Mouse (Mus musculus) c-Kit-positive CD71-negative TER-119-negative erythroid progenitor cells, embryonic 14.5 days (primary cell): Measurements from ENCODE around the gene Blvra.

Experiments used
- DNase-seq: peaks from one replicate; pipeline ENCODE4 v3.0.0-alpha.2; 2013; ENCODE audit warnings: low read depth

Gene Blvra

DNA sequence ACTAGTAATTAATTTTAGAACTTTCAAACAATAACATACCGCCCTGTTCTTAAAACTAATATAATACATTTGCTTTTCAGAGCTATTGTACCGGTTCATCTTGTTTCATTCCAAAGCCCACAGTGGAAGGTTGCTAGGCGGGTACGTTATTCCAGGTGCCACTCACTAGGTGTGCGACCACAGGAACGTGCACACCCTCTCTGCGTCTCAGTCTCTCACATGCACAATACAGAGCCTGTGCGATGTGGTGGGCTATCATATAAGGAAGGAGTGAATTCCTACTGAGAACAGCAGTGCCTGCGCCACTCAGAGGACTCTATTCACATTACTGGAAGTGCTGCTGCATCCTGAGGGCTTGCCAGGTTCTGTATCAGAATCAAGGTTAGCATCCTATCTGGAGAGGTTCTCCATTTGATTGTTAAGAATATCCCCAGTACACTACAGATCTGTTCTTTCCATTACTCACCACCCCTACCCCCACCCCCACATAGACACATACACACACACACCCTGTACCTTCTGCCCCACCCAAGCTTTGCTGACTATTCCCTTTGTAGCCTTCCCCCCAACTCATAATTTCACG lies 67.5 kb downstream of the Blvra start:
- DNase-seq: no peak

DNA sequence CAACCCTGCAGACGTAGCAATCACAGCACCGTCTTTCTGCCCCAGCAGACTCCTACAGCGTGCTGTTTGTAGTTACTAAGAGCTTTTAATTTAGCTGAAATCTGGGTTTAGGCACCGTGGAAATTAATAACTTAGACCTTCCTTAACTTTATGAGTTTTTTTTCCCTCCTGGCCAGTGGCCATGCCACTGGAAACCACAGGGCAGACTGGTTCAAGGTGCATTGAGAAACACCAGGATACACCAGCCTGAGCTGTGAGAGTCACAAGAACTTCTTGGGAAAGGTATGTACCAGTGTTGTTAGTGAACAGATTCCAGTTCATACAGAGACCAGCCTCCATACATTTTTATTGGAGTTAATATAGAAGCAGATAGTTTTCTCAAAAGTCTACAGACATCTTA lies 68.0 kb downstream of the Blvra start:
- no peak for DNase-seq

DNA sequence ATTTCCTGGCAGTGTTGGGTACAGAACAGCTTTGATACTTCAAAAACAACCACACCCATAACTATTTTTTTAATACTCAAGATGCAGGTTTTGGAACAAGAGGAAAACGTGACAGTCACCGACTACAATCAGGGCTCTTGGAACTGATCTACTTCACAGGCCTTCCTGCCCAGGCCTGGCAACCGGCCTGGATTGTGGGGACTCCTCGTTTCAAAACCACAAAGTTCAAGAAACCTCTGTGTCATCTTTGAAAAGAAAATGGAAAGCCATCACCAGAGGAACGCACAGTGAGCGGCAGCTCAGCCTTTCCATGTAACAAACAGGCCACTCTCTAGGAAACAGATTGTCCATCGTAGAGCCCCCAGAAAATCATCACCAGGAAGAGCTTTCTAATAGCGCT lies 68.6 kb downstream of the Blvra start:
- no peak for DNase-seq

DNA sequence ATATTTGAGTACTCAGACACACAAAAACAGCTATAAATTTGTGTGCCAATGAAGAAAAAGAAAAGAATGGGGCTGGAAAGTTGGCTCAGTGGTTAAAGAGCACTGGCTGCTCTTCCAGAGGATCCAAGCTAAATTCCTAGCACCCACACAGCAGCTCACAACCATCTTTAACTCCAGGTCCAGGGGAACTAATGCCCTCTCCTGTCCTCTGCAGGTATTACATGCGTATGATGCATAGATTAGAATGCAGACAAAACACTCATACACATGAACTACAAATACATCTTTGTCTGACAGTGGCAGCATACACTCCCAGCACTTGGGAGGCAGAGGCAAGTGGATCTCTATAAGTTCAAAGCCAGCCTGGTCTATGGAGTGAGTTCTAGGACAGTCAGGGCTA lies 69.1 kb downstream of the Blvra start:
- no peak for DNase-seq

DNA sequence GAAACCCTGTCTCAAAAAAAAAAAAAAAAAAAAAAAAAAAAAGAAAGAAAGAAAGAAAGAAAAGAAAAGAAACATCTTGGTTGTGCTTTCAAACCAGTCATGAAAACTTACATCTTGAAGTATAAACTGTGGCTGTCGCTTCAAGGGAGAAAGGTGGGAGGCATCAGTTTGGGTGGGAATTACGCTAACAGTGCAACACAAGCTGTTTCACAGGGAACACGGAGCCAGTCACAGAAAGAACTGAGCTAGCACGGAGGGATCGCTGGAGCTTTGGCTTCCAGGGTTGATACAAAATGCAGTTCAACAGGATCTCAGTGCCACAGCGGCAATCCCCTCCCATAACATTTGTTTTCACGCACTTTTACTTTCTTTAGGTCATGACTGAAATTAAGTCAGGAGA lies 69.5 kb downstream of the Blvra start:
- DNase-seq: no peak

DNA sequence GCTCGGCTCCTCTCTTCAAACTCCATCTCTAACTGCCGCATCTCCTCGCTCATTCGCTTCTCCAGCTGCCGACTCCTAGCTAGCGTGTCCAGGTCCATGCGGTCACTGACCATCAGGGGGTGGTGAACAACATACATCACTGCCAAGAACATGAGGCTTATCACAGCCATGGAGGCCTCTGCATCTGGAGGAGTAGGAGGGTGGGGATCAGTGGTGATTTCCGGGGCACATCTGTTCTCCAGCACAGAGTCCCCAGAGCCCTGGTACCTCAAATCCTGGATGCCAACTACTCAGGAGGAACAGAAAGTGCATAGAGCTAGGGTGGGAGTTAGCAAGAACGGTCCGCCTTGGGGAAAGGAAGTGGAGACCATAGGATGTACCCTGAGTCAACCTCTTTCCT lies 71.6 kb downstream of the Blvra start:
- DNase-seq: no peak

DNA sequence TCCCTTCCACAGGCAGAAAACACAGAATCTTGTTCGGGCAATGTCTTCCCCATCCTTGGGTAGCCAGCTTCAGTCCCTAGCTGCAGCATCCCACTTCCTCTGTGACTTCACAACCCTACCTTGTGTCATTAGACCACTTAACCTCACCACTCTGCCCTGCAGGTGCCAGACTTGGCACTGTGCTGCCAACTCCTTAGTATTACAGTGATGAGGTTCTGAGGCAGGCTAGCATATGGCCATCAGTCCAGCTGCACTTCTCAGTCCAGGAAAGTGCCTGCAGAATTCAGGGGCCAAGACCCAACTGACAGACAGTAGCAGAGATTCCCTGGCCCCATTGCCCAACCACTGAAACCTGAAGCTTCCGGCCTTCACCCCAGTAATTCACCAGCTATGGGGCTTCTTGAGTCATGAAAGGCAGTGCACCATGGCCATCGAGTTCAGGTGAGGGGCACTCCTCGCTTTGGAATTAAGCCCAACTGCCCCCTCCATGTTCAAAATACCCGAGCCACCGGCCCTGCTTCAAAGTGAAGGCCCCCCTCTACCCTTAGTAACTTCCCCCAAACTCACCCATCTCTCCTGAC lies 72.2 kb downstream of the Blvra start:
- DNase-seq: no peak

DNA sequence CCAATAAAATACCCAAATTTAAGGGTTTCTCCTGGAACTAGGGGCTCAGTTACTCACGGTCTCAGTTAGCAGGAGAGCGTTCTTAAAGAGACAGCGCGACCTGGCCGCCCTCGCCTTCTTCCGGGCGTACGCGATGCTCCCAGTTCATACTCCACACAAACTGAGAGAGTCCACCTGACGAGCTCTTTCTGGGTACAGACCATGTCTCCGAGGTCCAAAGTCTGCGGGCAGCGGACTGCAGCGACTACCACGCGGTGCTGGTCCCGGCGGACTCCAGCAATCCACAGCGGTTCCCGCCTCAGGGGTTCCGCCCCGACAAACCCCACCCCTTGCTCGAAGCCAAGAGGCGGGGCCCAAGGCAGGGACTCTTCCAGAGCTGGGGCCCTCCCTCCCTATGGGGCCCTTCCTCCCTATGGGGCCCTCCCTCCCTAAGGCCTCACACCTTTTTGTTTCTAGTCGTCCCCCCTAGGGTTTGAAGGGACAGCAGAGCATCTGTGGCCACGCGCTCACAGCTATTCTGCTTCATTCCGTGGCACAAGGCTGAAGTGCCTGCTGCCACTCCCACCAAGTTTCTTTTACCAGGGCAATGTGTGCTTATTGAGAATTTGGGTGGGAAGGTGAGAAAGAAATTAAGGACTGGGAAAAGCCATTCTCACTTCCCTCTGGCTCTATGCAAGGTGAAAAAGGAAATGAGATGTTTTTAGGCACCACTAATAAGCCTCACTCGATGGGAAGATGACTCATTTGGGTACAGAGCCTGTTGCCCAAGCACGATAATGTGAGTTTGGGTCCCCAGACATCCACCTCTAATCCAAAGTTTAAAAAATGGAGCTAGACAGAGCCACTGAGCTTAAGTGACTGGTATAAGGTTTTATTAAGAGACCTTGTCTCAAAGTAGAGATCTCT lies 72.9 kb downstream of the Blvra start, which contains the start of gene Itpripl1:
Gene Itpripl1 (minus strand): TSS at position 285 of the 906 bp plus-strand sequence.
- DNase-seq: peak; percentile 56

DNA sequence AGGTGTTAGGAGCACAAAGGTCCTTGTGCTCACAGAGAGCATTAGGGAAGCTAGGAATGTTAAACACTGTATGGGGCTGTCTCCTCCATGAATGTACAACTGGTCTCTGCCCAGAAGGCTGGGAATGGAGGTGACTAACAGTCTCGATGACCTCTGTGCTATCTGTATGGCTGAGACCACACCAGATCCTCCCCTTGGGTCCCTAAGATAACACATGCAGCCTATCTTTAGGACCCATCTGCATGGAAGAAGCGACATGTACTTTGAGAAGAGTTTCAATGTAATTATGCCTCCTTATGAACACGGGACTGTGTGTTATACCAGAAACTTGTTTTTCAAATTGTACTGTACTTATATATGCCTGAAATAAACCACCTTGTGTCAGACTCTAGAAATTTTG lies 75.2 kb downstream of the Blvra start:
- DNase-seq: no peak
